Mouse (Mus musculus): ENCODE data around the gene Kntc1. TPM values are rescaled to one million over a fixed set of nuclear protein-coding genes. Genes with fewer than 3 reads are reported as not detected.
"Not testable (repeated sequence)": the region's sequence is repeated elsewhere in the genome, so short reads cannot be mapped to it uniquely, and the experiment has no call there.

Gene Kntc1
- polyA plus RNA-seq, 1 experiment from 2014 or later, result 46.4 TPM

- Histone ChIP-seq H3K4me3 (peak overlapping the region; percentile 86), H3K4me1 (peaks cover 23% of the 10 kb centered on the region), H3K9me3 (no peaks in the 10 kb centered on the region), H3K27ac (replicated peaks) (peak overlapping the region; percentile 99), H3K36me3 (replicated peaks) (peaks cover 49% of the 10 kb centered on the region), H3K27me3 (replicated peaks; ENCODE audit: low read depth, poor library complexity, severe bottlenecking) (no peaks in the 10 kb centered on the region)
- no peak for DNase-seq (ENCODE audit: low spot score)
- WGBS, result 1% methylated on average over 18 of the region's 18 CpGs
Observed at GRCm38 (mm10) chr5:123748339-123749064, 1.0 kb upstream of the Kntc1 start.

GRCm38 (mm10) chr5:123765506-123765905 is 16.0 kb downstream of the Kntc1 start:
- Histone ChIP-seq H3K4me1 (no peaks in the 10 kb centered on the region), H3K27ac (replicated peaks) (no peak overlapping the region), H3K36me3 (replicated peaks) (peaks cover 95% of the 10 kb centered on the region), H3K9me3 (no peaks in the 10 kb centered on the region), H3K27me3 (replicated peaks; ENCODE audit: low read depth, poor library complexity, severe bottlenecking) (no peaks in the 10 kb centered on the region), H3K4me3 (no peak overlapping the region)
- 95% methylated on average over 11 of the region's 11 CpGs for WGBS
- DNase-seq (ENCODE audit: low spot score), result no peak

GRCm38 (mm10) chr5:123766455-123766854 is 16.9 kb downstream of the Kntc1 start:
- H3K27ac ChIP-seq (replicated peaks); DNase-seq (ENCODE audit: low spot score); H3K4me1 ChIP-seq; H3K27me3 ChIP-seq (replicated peaks; ENCODE audit: low read depth, poor library complexity, severe bottlenecking); H3K4me3 ChIP-seq; H3K9me3 ChIP-seq: not testable (repeated sequence)
- H3K36me3 ChIP-seq (replicated peaks), result peaks cover 96% of the 10 kb centered on the region
- 95% methylated on average over 11 of the region's 11 CpGs for WGBS

- no peak overlapping the region for H3K4me3 ChIP-seq
- 94% methylated on average over 9 of the region's 9 CpGs for WGBS
- DNase-seq (ENCODE audit: low spot score), result no peak
- H3K27me3 ChIP-seq (replicated peaks; ENCODE audit: low read depth, poor library complexity, severe bottlenecking), result no peaks in the 10 kb centered on the region
- peaks cover 100% of the 10 kb centered on the region for H3K36me3 ChIP-seq (replicated peaks)
- no peaks in the 10 kb centered on the region for H3K4me1 ChIP-seq
- H3K27ac ChIP-seq (replicated peaks), result no peak overlapping the region
- H3K9me3 ChIP-seq, result no peaks in the 10 kb centered on the region
Observed at GRCm38 (mm10) chr5:123773441-123773840, 23.9 kb downstream of the Kntc1 start.

- no peak for DNase-seq (ENCODE audit: low spot score)
- Histone ChIP-seq H3K4me3 (no peak overlapping the region), H3K27me3 (replicated peaks; ENCODE audit: low read depth, poor library complexity, severe bottlenecking) (no peaks in the 10 kb centered on the region), H3K4me1 (no peaks in the 10 kb centered on the region), H3K36me3 (replicated peaks) (peaks cover 100% of the 10 kb centered on the region), H3K9me3 (no peaks in the 10 kb centered on the region), H3K27ac (replicated peaks) (no peak overlapping the region)
- 91% methylated on average over 8 of the region's 8 CpGs for WGBS
Observed at GRCm38 (mm10) chr5:123780716-123781115, 31.2 kb downstream of the Kntc1 start.

GRCm38 (mm10) chr5:123781864-123782263 is 32.3 kb downstream of the Kntc1 start:
- Histone ChIP-seq H3K36me3 (replicated peaks) (peaks cover 100% of the 10 kb centered on the region), H3K4me1 (no peaks in the 10 kb centered on the region), H3K27ac (replicated peaks) (no peak overlapping the region), H3K27me3 (replicated peaks; ENCODE audit: low read depth, poor library complexity, severe bottlenecking) (no peaks in the 10 kb centered on the region), H3K4me3 (no peak overlapping the region), H3K9me3 (no peaks in the 10 kb centered on the region)
- DNase-seq (ENCODE audit: low spot score), result no peak
- WGBS, result 95% methylated on average over 4 of the region's 4 CpGs

GRCm38 (mm10) chr5:123788976-123789375 is 39.5 kb downstream of the Kntc1 start:
- Histone ChIP-seq H3K4me1 (no peaks in the 10 kb centered on the region), H3K27me3 (replicated peaks; ENCODE audit: low read depth, poor library complexity, severe bottlenecking) (no peaks in the 10 kb centered on the region), H3K36me3 (replicated peaks) (peaks cover 100% of the 10 kb centered on the region), H3K4me3 (no peak overlapping the region), H3K27ac (replicated peaks) (no peak overlapping the region), H3K9me3 (no peaks in the 10 kb centered on the region)
- 90% methylated on average over 7 of the region's 7 CpGs for WGBS
- DNase-seq (ENCODE audit: low spot score), result no peak

GRCm38 (mm10) chr5:123793081-123793480 is 43.6 kb downstream of the Kntc1 start:
- peaks cover 100% of the 10 kb centered on the region for H3K36me3 ChIP-seq (replicated peaks)
- no peak overlapping the region for H3K4me3 ChIP-seq
- no peak overlapping the region for H3K27ac ChIP-seq (replicated peaks)
- WGBS, result 81% methylated on average over 2 of the region's 2 CpGs
- no peaks in the 10 kb centered on the region for H3K4me1 ChIP-seq
- DNase-seq (ENCODE audit: low spot score), result no peak
- no peaks in the 10 kb centered on the region for H3K9me3 ChIP-seq
- H3K27me3 ChIP-seq (replicated peaks; ENCODE audit: low read depth, poor library complexity, severe bottlenecking), result no peaks in the 10 kb centered on the region

- Histone ChIP-seq H3K9me3 (no peaks in the 10 kb centered on the region), H3K36me3 (replicated peaks) (peaks cover 96% of the 10 kb centered on the region), H3K27me3 (replicated peaks; ENCODE audit: low read depth, poor library complexity, severe bottlenecking) (no peaks in the 10 kb centered on the region), H3K4me1 (no peaks in the 10 kb centered on the region), H3K4me3 (no peak overlapping the region), H3K27ac (replicated peaks) (no peak overlapping the region)
- 94% methylated on average over 11 of the region's 11 CpGs for WGBS
- no peak for DNase-seq (ENCODE audit: low spot score)
Observed at GRCm38 (mm10) chr5:123806334-123806733, 56.8 kb downstream of the Kntc1 start.

- H3K27me3 ChIP-seq (replicated peaks; ENCODE audit: low read depth, poor library complexity, severe bottlenecking), result no peaks in the 10 kb centered on the region
- H3K27ac ChIP-seq (replicated peaks), result no peak overlapping the region
- no peak for DNase-seq (ENCODE audit: low spot score)
- H3K36me3 ChIP-seq (replicated peaks), result peaks cover 96% of the 10 kb centered on the region
- no peak overlapping the region for H3K4me3 ChIP-seq
- no peaks in the 10 kb centered on the region for H3K4me1 ChIP-seq
- WGBS, result 90% methylated on average over 5 of the region's 5 CpGs
- no peaks in the 10 kb centered on the region for H3K9me3 ChIP-seq
Observed at GRCm38 (mm10) chr5:123808541-123808940, 59.0 kb downstream of the Kntc1 start.

- 90% methylated on average over 13 of the region's 13 CpGs for WGBS
- no peak overlapping the region for H3K27ac ChIP-seq (replicated peaks)
- no peaks in the 10 kb centered on the region for H3K27me3 ChIP-seq (replicated peaks; ENCODE audit: low read depth, poor library complexity, severe bottlenecking)
- no peak for DNase-seq (ENCODE audit: low spot score)
- peaks cover 96% of the 10 kb centered on the region for H3K36me3 ChIP-seq (replicated peaks)
- no peak overlapping the region for H3K4me3 ChIP-seq
- no peaks in the 10 kb centered on the region for H3K4me1 ChIP-seq
- no peaks in the 10 kb centered on the region for H3K9me3 ChIP-seq
Observed at GRCm38 (mm10) chr5:123809156-123809555, 59.6 kb downstream of the Kntc1 start.

- DNase-seq (ENCODE audit: low spot score), result no peak
- WGBS, result 93% methylated on average over 7 of the region's 7 CpGs
- H3K27ac ChIP-seq (replicated peaks), result no peak overlapping the region
- peaks cover 100% of the 10 kb centered on the region for H3K36me3 ChIP-seq (replicated peaks)
- no peaks in the 10 kb centered on the region for H3K4me1 ChIP-seq
- no peaks in the 10 kb centered on the region for H3K27me3 ChIP-seq (replicated peaks; ENCODE audit: low read depth, poor library complexity, severe bottlenecking)
- no peaks in the 10 kb centered on the region for H3K9me3 ChIP-seq
- no peak overlapping the region for H3K4me3 ChIP-seq
Observed at GRCm38 (mm10) chr5:123816891-123817290, 67.4 kb downstream of the Kntc1 start.

- H3K27ac ChIP-seq (replicated peaks), result no peak overlapping the region
- DNase-seq (ENCODE audit: low spot score), result no peak
- no peaks in the 10 kb centered on the region for H3K9me3 ChIP-seq
- no peak overlapping the region for H3K4me3 ChIP-seq
- peaks cover 93% of the 10 kb centered on the region for H3K36me3 ChIP-seq (replicated peaks)
- no peaks in the 10 kb centered on the region for H3K4me1 ChIP-seq
- WGBS, result 93% methylated on average over 19 of the region's 19 CpGs
- no peaks in the 10 kb centered on the region for H3K27me3 ChIP-seq (replicated peaks; ENCODE audit: low read depth, poor library complexity, severe bottlenecking)
Observed at GRCm38 (mm10) chr5:123818941-123819577, 69.5 kb downstream of the Kntc1 start.
